Mouse (Mus musculus): ENCODE results near the gene Cabp2. TPM values are rescaled to one million over a fixed set of nuclear protein-coding genes. Genes with fewer than 3 reads are reported as not detected.

The Cabp2 gene
- polyA plus RNA-seq, 1 experiment from 2014 or later = not detected

- WGBS = 86% methylated on average over 1 of the region's 1 CpGs
- no peaks in the 10 kb centered on the region for H3K27me3 ChIP-seq (ENCODE audit: control insufficient read depth, insufficient read depth, low read length)
- no peak overlapping the region for H3K27ac ChIP-seq (replicated peaks; ENCODE audit: low read depth, low read length)
- H3K4me3 ChIP-seq (ENCODE audit: low read depth, low read length) = no peak overlapping the region
- no peak for ATAC-seq (replicated peaks; ENCODE audit: insufficient number of reproducible peaks, low FRiP score, low TSS enrichment, low read depth)
- H3K4me2 ChIP-seq (ENCODE audit: low read depth, low read length) = no peak overlapping the region
- H3K4me1 ChIP-seq (ENCODE audit: control insufficient read depth, insufficient read depth, low read length) = no peaks in the 10 kb centered on the region
- no peak for DNase-seq (ENCODE audit: low spot score)
- no peaks in the 10 kb centered on the region for H3K9me3 ChIP-seq (replicated peaks; ENCODE audit: control insufficient read depth, low read length)
- no peak overlapping the region for H3K9ac ChIP-seq (replicated peaks; ENCODE audit: low read length)
- H3K36me3 ChIP-seq (replicated peaks; ENCODE audit: control insufficient read depth, insufficient read depth, low read depth, low read length) = no peaks in the 10 kb centered on the region
These were observed 1.8 kb upstream of the Cabp2 start for GRCm38 (mm10) chr19:4079594-4079993.

- H3K27me3 ChIP-seq (ENCODE audit: control insufficient read depth, insufficient read depth, low read length) = no peaks in the 10 kb centered on the region
- no peak overlapping the region for H3K9ac ChIP-seq (replicated peaks; ENCODE audit: low read length)
- no peak overlapping the region for H3K27ac ChIP-seq (replicated peaks; ENCODE audit: low read depth, low read length)
- ATAC-seq (replicated peaks; ENCODE audit: insufficient number of reproducible peaks, low FRiP score, low TSS enrichment, low read depth) (no peak), DNase-seq (ENCODE audit: low spot score) (no peak)
- H3K36me3 ChIP-seq (replicated peaks; ENCODE audit: control insufficient read depth, insufficient read depth, low read depth, low read length) = no peaks in the 10 kb centered on the region
- 59% methylated on average over 8 of the region's 8 CpGs for WGBS
- no peak overlapping the region for H3K4me3 ChIP-seq (ENCODE audit: low read depth, low read length)
- H3K4me1 ChIP-seq (ENCODE audit: control insufficient read depth, insufficient read depth, low read length) = no peaks in the 10 kb centered on the region
- H3K9me3 ChIP-seq (replicated peaks; ENCODE audit: control insufficient read depth, low read length) = no peaks in the 10 kb centered on the region
- H3K4me2 ChIP-seq (ENCODE audit: low read depth, low read length) = no peak overlapping the region
These were observed 818 bp upstream of the Cabp2 start for GRCm38 (mm10) chr19:4080511-4081009.

GRCm38 (mm10) chr19:4082219-4082965 lies 1.0 kb downstream of the Cabp2 start:
- Histone ChIP-seq H3K27me3 (ENCODE audit: control insufficient read depth, insufficient read depth, low read length) (no peaks in the 10 kb centered on the region), H3K4me1 (ENCODE audit: control insufficient read depth, insufficient read depth, low read length) (no peaks in the 10 kb centered on the region), H3K9ac (replicated peaks; ENCODE audit: low read length) (no peak overlapping the region), H3K9me3 (replicated peaks; ENCODE audit: control insufficient read depth, low read length) (no peaks in the 10 kb centered on the region), H3K36me3 (replicated peaks; ENCODE audit: control insufficient read depth, insufficient read depth, low read depth, low read length) (no peaks in the 10 kb centered on the region), H3K4me2 (ENCODE audit: low read depth, low read length) (no peak overlapping the region), H3K27ac (replicated peaks; ENCODE audit: low read depth, low read length) (no peak overlapping the region), H3K4me3 (ENCODE audit: low read depth, low read length) (no peak overlapping the region)
- 82% methylated on average over 11 of the region's 11 CpGs for WGBS
- DNase-seq (ENCODE audit: low spot score) = no peak
- no peak for ATAC-seq (replicated peaks; ENCODE audit: insufficient number of reproducible peaks, low FRiP score, low TSS enrichment, low read depth)

- no peaks in the 10 kb centered on the region for H3K36me3 ChIP-seq (replicated peaks; ENCODE audit: control insufficient read depth, insufficient read depth, low read depth, low read length)
- no peak for ATAC-seq (replicated peaks; ENCODE audit: insufficient number of reproducible peaks, low FRiP score, low TSS enrichment, low read depth)
- no peak overlapping the region for H3K4me2 ChIP-seq (ENCODE audit: low read depth, low read length)
- no peaks in the 10 kb centered on the region for H3K4me1 ChIP-seq (ENCODE audit: control insufficient read depth, insufficient read depth, low read length)
- H3K27ac ChIP-seq (replicated peaks; ENCODE audit: low read depth, low read length) = no peak overlapping the region
- no peaks in the 10 kb centered on the region for H3K9me3 ChIP-seq (replicated peaks; ENCODE audit: control insufficient read depth, low read length)
- no peak overlapping the region for H3K9ac ChIP-seq (replicated peaks; ENCODE audit: low read length)
- WGBS = 76% methylated on average over 7 of the region's 7 CpGs
- no peaks in the 10 kb centered on the region for H3K27me3 ChIP-seq (ENCODE audit: control insufficient read depth, insufficient read depth, low read length)
- no peak overlapping the region for H3K4me3 ChIP-seq (ENCODE audit: low read depth, low read length)
- no peak for DNase-seq (ENCODE audit: low spot score)
These were observed 1.9 kb downstream of the Cabp2 start for GRCm38 (mm10) chr19:4083316-4083715.

- H3K4me1 ChIP-seq (ENCODE audit: control insufficient read depth, insufficient read depth, low read length) = no peaks in the 10 kb centered on the region
- ATAC-seq (replicated peaks; ENCODE audit: insufficient number of reproducible peaks, low FRiP score, low TSS enrichment, low read depth) = no peak
- no peaks in the 10 kb centered on the region for H3K36me3 ChIP-seq (replicated peaks; ENCODE audit: control insufficient read depth, insufficient read depth, low read depth, low read length)
These were observed 2.4 kb downstream of the Cabp2 start for GRCm38 (mm10) chr19:4083826-4084225.

GRCm38 (mm10) chr19:4084984-4085383 lies 3.6 kb downstream of the Cabp2 start:
- no peak for ATAC-seq (replicated peaks; ENCODE audit: insufficient number of reproducible peaks, low FRiP score, low TSS enrichment, low read depth)
- H3K27me3 ChIP-seq (ENCODE audit: control insufficient read depth, insufficient read depth, low read length) = no peaks in the 10 kb centered on the region
- 81% methylated on average over 1 of the region's 1 CpGs for WGBS
- no peak overlapping the region for H3K4me3 ChIP-seq (ENCODE audit: low read depth, low read length)
- no peak overlapping the region for H3K4me2 ChIP-seq (ENCODE audit: low read depth, low read length)
- no peaks in the 10 kb centered on the region for H3K9me3 ChIP-seq (replicated peaks; ENCODE audit: control insufficient read depth, low read length)
- no peak overlapping the region for H3K9ac ChIP-seq (replicated peaks; ENCODE audit: low read length)
- H3K36me3 ChIP-seq (replicated peaks; ENCODE audit: control insufficient read depth, insufficient read depth, low read depth, low read length) = no peaks in the 10 kb centered on the region
- H3K4me1 ChIP-seq (ENCODE audit: control insufficient read depth, insufficient read depth, low read length) = no peaks in the 10 kb centered on the region
- no peak for DNase-seq (ENCODE audit: low spot score)
- H3K27ac ChIP-seq (replicated peaks; ENCODE audit: low read depth, low read length) = no peak overlapping the region

More at GRCm38 (mm10) chr19:4083826-4084225, 2.4 kb downstream of the Cabp2 start:
- DNase-seq (ENCODE audit: low spot score) = no peak
- Histone ChIP-seq H3K27me3 (ENCODE audit: control insufficient read depth, insufficient read depth, low read length) (no peaks in the 10 kb centered on the region), H3K4me3 (ENCODE audit: low read depth, low read length) (no peak overlapping the region), H3K4me2 (ENCODE audit: low read depth, low read length) (no peak overlapping the region), H3K27ac (replicated peaks; ENCODE audit: low read depth, low read length) (no peak overlapping the region), H3K9ac (replicated peaks; ENCODE audit: low read length) (no peak overlapping the region), H3K9me3 (replicated peaks; ENCODE audit: control insufficient read depth, low read length) (no peaks in the 10 kb centered on the region)
- WGBS = 28% methylated on average over 8 of the region's 8 CpGs

- Histone ChIP-seq H3K36me3 (replicated peaks; ENCODE audit: control insufficient read depth, insufficient read depth, low read depth, low read length) (no peaks in the 10 kb centered on the region), H3K27ac (replicated peaks; ENCODE audit: low read depth, low read length) (no peak overlapping the region), H3K9me3 (replicated peaks; ENCODE audit: control insufficient read depth, low read length) (no peaks in the 10 kb centered on the region), H3K9ac (replicated peaks; ENCODE audit: low read length) (no peak overlapping the region), H3K4me2 (ENCODE audit: low read depth, low read length) (no peak overlapping the region), H3K27me3 (ENCODE audit: control insufficient read depth, insufficient read depth, low read length) (no peaks in the 10 kb centered on the region), H3K4me1 (ENCODE audit: control insufficient read depth, insufficient read depth, low read length) (no peaks in the 10 kb centered on the region), H3K4me3 (ENCODE audit: low read depth, low read length) (no peak overlapping the region)
- no peak for ATAC-seq (replicated peaks; ENCODE audit: insufficient number of reproducible peaks, low FRiP score, low TSS enrichment, low read depth)
- no peak for DNase-seq (ENCODE audit: low spot score)
- 94% methylated on average over 15 of the region's 15 CpGs for WGBS
These were observed 4.8 kb downstream of the Cabp2 start for GRCm38 (mm10) chr19:4086156-4086555.

- WGBS = 90% methylated on average over 5 of the region's 5 CpGs
- H3K4me2 ChIP-seq (ENCODE audit: low read depth, low read length) = no peak overlapping the region
- DNase-seq (ENCODE audit: low spot score) = no peak
These were observed 5.7 kb downstream of the Cabp2 start for GRCm38 (mm10) chr19:4087090-4087489.

More at GRCm38 (mm10) chr19:4087090-4087489, 5.7 kb downstream of the Cabp2 start:
- H3K27me3 ChIP-seq (ENCODE audit: control insufficient read depth, insufficient read depth, low read length) = no peaks in the 10 kb centered on the region
- no peak for ATAC-seq (replicated peaks; ENCODE audit: insufficient number of reproducible peaks, low FRiP score, low TSS enrichment, low read depth)
- no peaks in the 10 kb centered on the region for H3K4me1 ChIP-seq (ENCODE audit: control insufficient read depth, insufficient read depth, low read length)
- H3K4me3 ChIP-seq (ENCODE audit: low read depth, low read length) = no peak overlapping the region
- no peaks in the 10 kb centered on the region for H3K36me3 ChIP-seq (replicated peaks; ENCODE audit: control insufficient read depth, insufficient read depth, low read depth, low read length)
- no peak overlapping the region for H3K27ac ChIP-seq (replicated peaks; ENCODE audit: low read depth, low read length)
- H3K9ac ChIP-seq (replicated peaks; ENCODE audit: low read length) = no peak overlapping the region
- H3K9me3 ChIP-seq (replicated peaks; ENCODE audit: control insufficient read depth, low read length) = no peaks in the 10 kb centered on the region

Data from embryonic facial prominence, embryonic 11.5 days (tissue).